Mouse (Mus musculus): Measurements from ENCODE around the gene Dlx2.

DNA sequence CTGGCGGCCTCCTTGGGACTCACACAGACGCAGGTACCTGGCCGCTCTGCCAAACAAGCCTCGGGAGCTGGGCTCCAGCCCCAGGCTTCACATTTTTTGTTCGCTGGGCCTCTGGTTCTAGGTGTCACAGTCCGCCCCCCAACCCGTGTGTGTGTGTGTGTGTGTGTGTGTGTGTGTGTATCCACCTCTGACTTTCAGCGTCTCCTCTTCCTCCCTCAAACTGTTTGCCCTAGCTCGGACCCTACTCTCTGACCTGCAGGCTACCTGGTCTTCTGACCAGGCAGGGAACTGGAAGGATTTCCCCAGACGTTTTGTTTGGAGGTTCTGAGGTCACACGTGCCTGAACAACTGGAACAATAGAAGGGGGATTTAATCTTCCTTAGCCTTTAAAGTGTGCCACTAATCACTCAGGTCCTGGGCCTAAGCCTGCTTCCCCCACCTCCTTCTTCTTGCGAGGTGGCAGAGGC lies 15.4 kb downstream of the Dlx2 start:
- no peak for TF ChIP-seq CTCF (IDR thresholded peaks at IDR 0.05; ENCODE audit: control insufficient read depth, insufficient read depth, insufficient replicate concordance, low read depth, low read length)
- TF ChIP-seq POLR2A (IDR thresholded peaks at IDR 0.05; ENCODE audit: control insufficient read depth, low read depth, low read length): no peak

All from testis, adult 2 months (tissue).